Mouse (Mus musculus) adrenal gland, postnatal 14 days (tissue): ENCODE results near the gene Shd. TPM values are rescaled to one million over a fixed set of nuclear protein-coding genes. Genes with fewer than 3 reads are reported as not detected.

Experiments
- DNase-seq: peaks from one replicate; pipeline ENCODE4 v3.0.0; 2021; ENCODE audit warnings: mixed read lengths
- total RNA-seq: library from RNA; stranded (reverse); gene quantifications from 2 replicates; pipeline ENCODE4 v1.2.3, GENCODE M21; 2021

The Shd gene
- total RNA-seq, 1 experiment from 2014 or later: 1.2 TPM

GRCm38 (mm10) chr17:56007444-56008355, 37.4 kb downstream of the Shd start:
- DNase-seq: peak; percentile 9

- DNase-seq: peak; percentile 97
These were observed 38.3 kb downstream of the Shd start for GRCm38 (mm10) chr17:56008356-56009087.

GRCm38 (mm10) chr17:56009088-56009961, 39.1 kb downstream of the Shd start:
- DNase-seq: peak; percentile 97

- DNase-seq: peak; percentile 15
These were observed 39.6 kb downstream of the Shd start for GRCm38 (mm10) chr17:56009962-56010240.

- DNase-seq: peak; percentile 21
These were observed 40.0 kb downstream of the Shd start for GRCm38 (mm10) chr17:56010255-56010654.

- DNase-seq: peak; percentile 93
These were observed 40.4 kb downstream of the Shd start for GRCm38 (mm10) chr17:56010681-56011080.

GRCm38 (mm10) chr17:56011441-56011840, 41.2 kb downstream of the Shd start:
- DNase-seq: no peak

- no peak for DNase-seq
These were observed 45.0 kb downstream of the Shd start for GRCm38 (mm10) chr17:56015293-56015692.

GRCm38 (mm10) chr17:56016382-56016781, 46.1 kb downstream of the Shd start:
- no peak for DNase-seq

- DNase-seq: no peak
These were observed 46.8 kb downstream of the Shd start for GRCm38 (mm10) chr17:56016793-56017785.

- DNase-seq: no peak
These were observed 47.6 kb downstream of the Shd start for GRCm38 (mm10) chr17:56017848-56018247.

- DNase-seq: peak; percentile 79
These were observed 48.3 kb downstream of the Shd start for GRCm38 (mm10) chr17:56018347-56019131.

GRCm38 (mm10) chr17:56020400-56021084, 50.3 kb downstream of the Shd start:
- no peak for DNase-seq

GRCm38 (mm10) chr17:56021161-56021910, 51.1 kb downstream of the Shd start:
- no peak for DNase-seq

GRCm38 (mm10) chr17:56022131-56022988, 52.1 kb downstream of the Shd start:
- no peak for DNase-seq

- no peak for DNase-seq
These were observed 52.7 kb downstream of the Shd start for GRCm38 (mm10) chr17:56022989-56023290.

- no peak for DNase-seq
These were observed 53.1 kb downstream of the Shd start for GRCm38 (mm10) chr17:56023386-56023785.

GRCm38 (mm10) chr17:56024476-56024875, 54.2 kb downstream of the Shd start:
- DNase-seq: no peak
